Mouse (Mus musculus): ENCODE measurements around the gene Dcp1a. TPM values are rescaled to one million over a fixed set of nuclear protein-coding genes. Genes with fewer than 3 reads are reported as not detected.

The Dcp1a gene
- polyA plus RNA-seq (2014; fragmentation: Nextera tagmentation; extraction: Ambion mirVana): 21.2 and 23.3 TPM in 2 replicates

GRCm38 (mm10) chr14:30479361-30479948 is at the start of gene Dcp1a:
Gene Dcp1a (plus strand): TSS chr14:30479535.
- Histone ChIP-seq H3K27ac (replicated peaks; ENCODE audit: low read depth, low read length) (peak within 1 kb of the TSS; percentile 87), H3K4me1 (ENCODE audit: control insufficient read depth, insufficient read depth, low read length) (peaks cover 9% of the 10 kb centered on the region), H3K36me3 (ENCODE audit: control insufficient read depth, insufficient read depth, low read length) (peaks cover 31% of the 10 kb centered on the region), H3K4me2 (ENCODE audit: low read depth, low read length) (peak within 1 kb of the TSS; percentile 63), H3K9me3 (ENCODE audit: control insufficient read depth, low read length) (no peaks in the 10 kb centered on the region), H3K4me3 (ENCODE audit: low read depth, low read length) (peak within 1 kb of the TSS; percentile 97), H3K27me3 (replicated peaks; ENCODE audit: control insufficient read depth, insufficient read depth, low read length) (no peaks in the 10 kb centered on the region), H3K9ac (ENCODE audit: low read depth, low read length) (peak within 1 kb of the TSS; percentile 94)
- 0% methylated on average over 33 of the region's 39 CpGs for WGBS
- DNase-seq (ENCODE audit: low spot score) (peak; percentile 98), ATAC-seq (ENCODE audit: low read depth) (peak; percentile 100)

GRCm38 (mm10) chr14:30429606-30430005 is 49.7 kb upstream of the Dcp1a start:
- no peaks in the 10 kb centered on the region for H3K27me3 ChIP-seq (replicated peaks; ENCODE audit: control insufficient read depth, insufficient read depth, low read length)
- H3K4me3 ChIP-seq (ENCODE audit: low read depth, low read length): no peak overlapping the region
- H3K4me2 ChIP-seq (ENCODE audit: low read depth, low read length): no peak overlapping the region
- no peak overlapping the region for H3K9ac ChIP-seq (ENCODE audit: low read depth, low read length)
- H3K36me3 ChIP-seq (ENCODE audit: control insufficient read depth, insufficient read depth, low read length): no peaks in the 10 kb centered on the region
- 52% methylated on average over 9 of the region's 9 CpGs for WGBS
- no peak for ATAC-seq (ENCODE audit: low read depth)
- H3K4me1 ChIP-seq (ENCODE audit: control insufficient read depth, insufficient read depth, low read length): peaks cover 12% of the 10 kb centered on the region; the same call in 1 of the 2 replicates
- no peak overlapping the region for H3K27ac ChIP-seq (replicated peaks; ENCODE audit: low read depth, low read length)
- DNase-seq (ENCODE audit: low spot score): no peak
- no peaks in the 10 kb centered on the region for H3K9me3 ChIP-seq (ENCODE audit: control insufficient read depth, low read length)

- no peak overlapping the region for H3K4me2 ChIP-seq (ENCODE audit: low read depth, low read length)
- H3K27ac ChIP-seq (replicated peaks; ENCODE audit: low read depth, low read length): no peak overlapping the region
- no peak overlapping the region for H3K4me3 ChIP-seq (ENCODE audit: low read depth, low read length)
- DNase-seq (ENCODE audit: low spot score) (no peak), ATAC-seq (ENCODE audit: low read depth) (no peak)
- H3K27me3 ChIP-seq (replicated peaks; ENCODE audit: control insufficient read depth, insufficient read depth, low read length): no peaks in the 10 kb centered on the region
- H3K36me3 ChIP-seq (ENCODE audit: control insufficient read depth, insufficient read depth, low read length): no peaks in the 10 kb centered on the region
- no peak overlapping the region for H3K9ac ChIP-seq (ENCODE audit: low read depth, low read length)
- WGBS: 82% methylated on average over 9 of the region's 9 CpGs
- no peaks in the 10 kb centered on the region for H3K9me3 ChIP-seq (ENCODE audit: control insufficient read depth, low read length)
- peaks cover 12% of the 10 kb centered on the region; the same call in 1 of the 2 replicates for H3K4me1 ChIP-seq (ENCODE audit: control insufficient read depth, insufficient read depth, low read length)
Observed at GRCm38 (mm10) chr14:30430026-30430425, 49.3 kb upstream of the Dcp1a start.

- peaks cover 12% of the 10 kb centered on the region; the same call in 1 of the 2 replicates for H3K4me1 ChIP-seq (ENCODE audit: control insufficient read depth, insufficient read depth, low read length)
- no peak overlapping the region for H3K9ac ChIP-seq (ENCODE audit: low read depth, low read length)
- H3K27me3 ChIP-seq (replicated peaks; ENCODE audit: control insufficient read depth, insufficient read depth, low read length): no peaks in the 10 kb centered on the region
- no peaks in the 10 kb centered on the region for H3K36me3 ChIP-seq (ENCODE audit: control insufficient read depth, insufficient read depth, low read length)
- DNase-seq (ENCODE audit: low spot score): no peak
- no peak overlapping the region for H3K4me2 ChIP-seq (ENCODE audit: low read depth, low read length)
- ATAC-seq (ENCODE audit: low read depth): no peak
- no peak overlapping the region for H3K27ac ChIP-seq (replicated peaks; ENCODE audit: low read depth, low read length)
- WGBS: 68% methylated on average over 5 of the region's 5 CpGs
- H3K4me3 ChIP-seq (ENCODE audit: low read depth, low read length): no peak overlapping the region
- H3K9me3 ChIP-seq (ENCODE audit: control insufficient read depth, low read length): no peaks in the 10 kb centered on the region
Observed at GRCm38 (mm10) chr14:30430446-30430845, 48.9 kb upstream of the Dcp1a start.

- Histone ChIP-seq H3K27me3 (replicated peaks; ENCODE audit: control insufficient read depth, insufficient read depth, low read length) (no peaks in the 10 kb centered on the region), H3K4me3 (ENCODE audit: low read depth, low read length) (no peak overlapping the region), H3K9ac (ENCODE audit: low read depth, low read length) (no peak overlapping the region), H3K4me2 (ENCODE audit: low read depth, low read length) (no peak overlapping the region), H3K27ac (replicated peaks; ENCODE audit: low read depth, low read length) (no peak overlapping the region), H3K36me3 (ENCODE audit: control insufficient read depth, insufficient read depth, low read length) (no peaks in the 10 kb centered on the region), H3K9me3 (ENCODE audit: control insufficient read depth, low read length) (0 out of 2 replicates have a peak, but pooled peaks cover 5% of the 10 kb centered on the region), H3K4me1 (ENCODE audit: control insufficient read depth, insufficient read depth, low read length) (no peaks in the 10 kb centered on the region)
- WGBS: 87% methylated on average over 5 of the region's 5 CpGs
- ATAC-seq (ENCODE audit: low read depth): no peak
- no peak for DNase-seq (ENCODE audit: low spot score)
Observed at GRCm38 (mm10) chr14:30435316-30435715, 44.0 kb upstream of the Dcp1a start.

- WGBS: 79% methylated on average over 3 of the region's 3 CpGs
- 0 out of 2 replicates have a peak, but pooled peaks cover 5% of the 10 kb centered on the region for H3K9me3 ChIP-seq (ENCODE audit: control insufficient read depth, low read length)
- ATAC-seq (ENCODE audit: low read depth) (no peak), DNase-seq (ENCODE audit: low spot score) (no peak)
- no peaks in the 10 kb centered on the region for H3K27me3 ChIP-seq (replicated peaks; ENCODE audit: control insufficient read depth, insufficient read depth, low read length)
- no peak overlapping the region for H3K4me3 ChIP-seq (ENCODE audit: low read depth, low read length)
- H3K27ac ChIP-seq (replicated peaks; ENCODE audit: low read depth, low read length): no peak overlapping the region
- no peak overlapping the region for H3K9ac ChIP-seq (ENCODE audit: low read depth, low read length)
- no peak overlapping the region for H3K4me2 ChIP-seq (ENCODE audit: low read depth, low read length)
- no peaks in the 10 kb centered on the region for H3K4me1 ChIP-seq (ENCODE audit: control insufficient read depth, insufficient read depth, low read length)
- no peaks in the 10 kb centered on the region for H3K36me3 ChIP-seq (ENCODE audit: control insufficient read depth, insufficient read depth, low read length)
Observed at GRCm38 (mm10) chr14:30439915-30440314, 39.4 kb upstream of the Dcp1a start.

GRCm38 (mm10) chr14:30455801-30456595 is 23.3 kb upstream of the Dcp1a start:
- H3K4me1 ChIP-seq (ENCODE audit: control insufficient read depth, insufficient read depth, low read length): 0 out of 2 replicates have a peak, but pooled peaks cover 3% of the 10 kb centered on the region
- DNase-seq (ENCODE audit: low spot score): peak; percentile 42
- H3K27ac ChIP-seq (replicated peaks; ENCODE audit: low read depth, low read length): no peak overlapping the region
- WGBS: 13% methylated on average over 13 of the region's 13 CpGs
- H3K36me3 ChIP-seq (ENCODE audit: control insufficient read depth, insufficient read depth, low read length): no peaks in the 10 kb centered on the region
- peak; percentile 42; the same call in 1 of the 2 replicates for ATAC-seq (ENCODE audit: low read depth)
- H3K27me3 ChIP-seq (replicated peaks; ENCODE audit: control insufficient read depth, insufficient read depth, low read length): 0 out of 2 replicates have a peak, but pooled peaks cover 4% of the 10 kb centered on the region
- H3K9me3 ChIP-seq (ENCODE audit: control insufficient read depth, low read length): no peaks in the 10 kb centered on the region
- no peak overlapping the region for H3K9ac ChIP-seq (ENCODE audit: low read depth, low read length)
- H3K4me3 ChIP-seq (ENCODE audit: low read depth, low read length): no peak overlapping the region
- H3K4me2 ChIP-seq (ENCODE audit: low read depth, low read length): peak overlapping the region; percentile 27

GRCm38 (mm10) chr14:30457436-30457835 is 21.9 kb upstream of the Dcp1a start:
- Histone ChIP-seq H3K9ac (ENCODE audit: low read depth, low read length) (no peak overlapping the region), H3K4me1 (ENCODE audit: control insufficient read depth, insufficient read depth, low read length) (0 out of 2 replicates have a peak, but pooled peaks cover 3% of the 10 kb centered on the region), H3K27ac (replicated peaks; ENCODE audit: low read depth, low read length) (no peak overlapping the region), H3K4me3 (ENCODE audit: low read depth, low read length) (no peak overlapping the region), H3K36me3 (ENCODE audit: control insufficient read depth, insufficient read depth, low read length) (no peaks in the 10 kb centered on the region), H3K4me2 (ENCODE audit: low read depth, low read length) (no peak overlapping the region), H3K27me3 (replicated peaks; ENCODE audit: control insufficient read depth, insufficient read depth, low read length) (0 out of 2 replicates have a peak, but pooled peaks cover 4% of the 10 kb centered on the region), H3K9me3 (ENCODE audit: control insufficient read depth, low read length) (no peaks in the 10 kb centered on the region)
- no peak for ATAC-seq (ENCODE audit: low read depth)
- DNase-seq (ENCODE audit: low spot score): no peak
- WGBS: 71% methylated on average over 7 of the region's 7 CpGs
